8 mouse cellular contexts compared by ENCODE assay signal in genomic region chr11:5485193-5486011, GRCm38 (mm10). TPM values are rescaled to one million over a fixed set of nuclear protein-coding genes. Genes with fewer than 3 reads are reported as not detected.
DNase-seq lines count a peak whose midpoint lies in the region; ATAC-seq and TF ChIP-seq lines count a peak whose summit lies in the region.

No protein-coding gene starts in this region.

- 17% methylated on average over 15 of the region's 15 CpGs for WGBS in forebrain, embryonic 14.5 days
- 4% methylated on average over 15 of the region's 15 CpGs for WGBS in large intestine, adult 2 months
- 10% methylated on average over 15 of the region's 15 CpGs for WGBS in liver, embryonic 16.5 days (ENCODE audit: insufficient replicate concordance)
- WGBS in neural tube, embryonic 12.5 days = 21% methylated on average over 15 of the region's 15 CpGs
- WGBS in stomach, postnatal 0 days = 13% methylated on average over 15 of the region's 15 CpGs

- H3K9ac ChIP-seq in ES-E14 (ENCODE audit: insufficient read depth, low read depth, low read length, poor library complexity, severe bottlenecking) = peak overlapping the region; percentile 70
- peak overlapping the region; percentile 57; the same call in 1 of the 2 replicates for H3K9ac ChIP-seq in forebrain, embryonic 14.5 days (ENCODE audit: low read length)
- peak overlapping the region; percentile 71 for H3K9ac ChIP-seq in liver, embryonic 16.5 days (ENCODE audit: low read depth, low read length)
- H3K9ac ChIP-seq in neural tube, embryonic 12.5 days = peak overlapping the region; percentile 40; the same call in 1 of the 2 replicates
- peak overlapping the region; percentile 59 for H3K9ac ChIP-seq in stomach, postnatal 0 days (ENCODE audit: low read length)

- peak; percentile 94 for TF ChIP-seq CTCF in stomach, postnatal 0 days (IDR thresholded peaks at IDR 0.05; ENCODE audit: low read depth)

- H3K4me2 ChIP-seq in forebrain, embryonic 14.5 days (ENCODE audit: low read length) = peak overlapping the region; percentile 53
- peak overlapping the region; percentile 85 for H3K4me2 ChIP-seq in liver, embryonic 16.5 days (ENCODE audit: low read depth, low read length)
- peak overlapping the region; percentile 57 for H3K4me2 ChIP-seq in neural tube, embryonic 12.5 days (replicated peaks)
- H3K4me2 ChIP-seq in stomach, postnatal 0 days (replicated peaks; ENCODE audit: low read depth) = peak overlapping the region; percentile 43

- peaks cover 4 to 19% of the 10 kb centered on the region in 2 experiments; a peak in 3 of 4 replicates for H3K4me1 ChIP-seq in ES-E14 (ENCODE audit: control insufficient read depth in 2 of 2, insufficient read depth in 2 of 2, low read length in 2 of 2, poor library complexity in 1 of 2)
- no peaks in the 10 kb centered on the region; the same call in 1 of the 2 replicates for H3K4me1 ChIP-seq in forebrain, embryonic 14.5 days (ENCODE audit: control insufficient read depth, insufficient read depth, low read length)
- H3K4me1 ChIP-seq in liver, embryonic 16.5 days (ENCODE audit: control insufficient read depth, low read depth, low read length) = peaks cover 10% of the 10 kb centered on the region
- H3K4me1 ChIP-seq in neural tube, embryonic 12.5 days = no peaks in the 10 kb centered on the region
- H3K4me1 ChIP-seq in stomach, postnatal 0 days (replicated peaks; ENCODE audit: control insufficient read depth, insufficient read depth) = no peaks in the 10 kb centered on the region

- H3K4me3 ChIP-seq in ES-E14 (ENCODE audit: insufficient read depth in 1 of 2, low read depth in 1 of 2, low read length in 2 of 2, poor library complexity in 1 of 2, severe bottlenecking in 1 of 2) = peak overlapping the region; percentile 42 to 58
- peak overlapping the region; percentile 24 for H3K4me3 ChIP-seq in forebrain, embryonic 14.5 days (ENCODE audit: low read depth, low read length)
- H3K4me3 ChIP-seq in liver, embryonic 16.5 days (ENCODE audit: low read depth, low read length) = peak overlapping the region; percentile 66
- H3K4me3 ChIP-seq in neural tube, embryonic 12.5 days = peak overlapping the region; percentile 23
- H3K4me3 ChIP-seq in stomach, postnatal 0 days (ENCODE audit: low read depth, low read length) = peak overlapping the region; percentile 35

- intact Hi-C loops in heart, postnatal 14 days (cut with DNase I) = loop anchor here (1.0 to 10.0 kb wide), 4 partner anchors 37 to 399 kb away; no protein-coding TSS in a partner anchor

- no peak for TF ChIP-seq EP300 in stomach, postnatal 0 days (optimal IDR thresholded peaks at IDR 0.05)

- H3K9me3 ChIP-seq in ES-E14 (ENCODE audit: control insufficient read depth, insufficient read depth, low read depth, low read length) = no peaks in the 10 kb centered on the region
- no peaks in the 10 kb centered on the region for H3K9me3 ChIP-seq in forebrain, embryonic 14.5 days (replicated peaks; ENCODE audit: control insufficient read depth, low read length)
- no peaks in the 10 kb centered on the region for H3K9me3 ChIP-seq in liver, embryonic 16.5 days (replicated peaks; ENCODE audit: control insufficient read depth, low read length)
- no peaks in the 10 kb centered on the region for H3K9me3 ChIP-seq in neural tube, embryonic 12.5 days
- no peaks in the 10 kb centered on the region for H3K9me3 ChIP-seq in stomach, postnatal 0 days (ENCODE audit: control insufficient read depth, low read length)

- H3K27me3 ChIP-seq in forebrain, embryonic 14.5 days (replicated peaks; ENCODE audit: control insufficient read depth, insufficient read depth, low read length) = no peaks in the 10 kb centered on the region
- H3K27me3 ChIP-seq in liver, embryonic 16.5 days (ENCODE audit: control insufficient read depth, insufficient read depth, low read depth, low read length) = no peaks in the 10 kb centered on the region
- no peaks in the 10 kb centered on the region for H3K27me3 ChIP-seq in neural tube, embryonic 12.5 days (replicated peaks)
- H3K27me3 ChIP-seq in stomach, postnatal 0 days (ENCODE audit: control insufficient read depth, insufficient read depth, low read length) = no peaks in the 10 kb centered on the region

- H3K27ac ChIP-seq in ES-E14 (ENCODE audit: insufficient read depth, low read depth, low read length, poor library complexity, severe bottlenecking) = peak overlapping the region; percentile 5; the same call in 1 of the 2 replicates
- no peak overlapping the region for H3K27ac ChIP-seq in forebrain, embryonic 14.5 days (ENCODE audit: low read depth, low read length)
- H3K27ac ChIP-seq in liver, embryonic 16.5 days (ENCODE audit: low read length) = peak overlapping the region; percentile 58
- no peak overlapping the region for H3K27ac ChIP-seq in neural tube, embryonic 12.5 days
- H3K27ac ChIP-seq in stomach, postnatal 0 days (replicated peaks) = peak overlapping the region; percentile 81

- in situ Hi-C loops in ES-E14 (cut with MboI; ENCODE audit: low sequenced_read_pairs in 2 of 2, unreplicated experiment in 2 of 2) = loop anchor here in 1 of 2 experiments (5.0 to 10.0 kb wide), 3 partner anchors 47 to 289 kb away; no protein-coding TSS in a partner anchor

- peak; percentile 88 for ATAC-seq in forebrain, embryonic 14.5 days
- peak; percentile 80 for ATAC-seq in liver, embryonic 16.5 days (ENCODE audit: low read depth)
- ATAC-seq in neural tube, embryonic 12.5 days (ENCODE audit: low FRiP score, low read depth) = peak; percentile 63; the same call in 1 of the 2 replicates
- peak; percentile 78 for ATAC-seq in stomach, postnatal 0 days (ENCODE audit: low FRiP score, low TSS enrichment)

- DNase-seq in ES-E14 (ENCODE audit: low read depth, low spot score) = peak; percentile 83
- peak; percentile 78 for DNase-seq in cerebellum, adult 11 months
- peak; percentile 96 for DNase-seq in forebrain, embryonic 14.5 days (ENCODE audit: low spot score)
- peak; percentile 81 to 90 for DNase-seq in heart, postnatal 14 days
- DNase-seq in large intestine, adult 2 months (ENCODE audit: low read depth, low spot score) = peak; percentile 75
- DNase-seq in stomach, postnatal 0 days (ENCODE audit: low spot score) = peak; percentile 90

- H3K36me3 ChIP-seq in ES-E14 (ENCODE audit: control insufficient read depth, insufficient read depth, low read length, poor library complexity, severe bottlenecking) = no peaks in the 10 kb centered on the region
- no peaks in the 10 kb centered on the region for H3K36me3 ChIP-seq in forebrain, embryonic 14.5 days (ENCODE audit: control insufficient read depth, insufficient read depth, low read length)
- H3K36me3 ChIP-seq in liver, embryonic 16.5 days (ENCODE audit: control insufficient read depth, insufficient read depth) = no peaks in the 10 kb centered on the region
- no peaks in the 10 kb centered on the region for H3K36me3 ChIP-seq in neural tube, embryonic 12.5 days
- H3K36me3 ChIP-seq in stomach, postnatal 0 days (ENCODE audit: control insufficient read depth, insufficient read depth, low read length) = no peaks in the 10 kb centered on the region

TF ChIP-seq in ES-E14, 5 proteins besides CTCF, POLR2A, EP300 and RAD21:
- no peak for TF ChIP-seq HCFC1 (IDR thresholded peaks at IDR 0.05; ENCODE audit: borderline replicate concordance, insufficient read depth, low read length)
- no peak for TF ChIP-seq MAFK (IDR thresholded peaks at IDR 0.05; ENCODE audit: insufficient read depth, low read depth, low read length)
- peak; percentile 97; the same call in 1 of the 2 replicates for TF ChIP-seq ZNF384 (IDR thresholded peaks at IDR 0.05; ENCODE audit: low read depth, low read length)
- peak; percentile 92 for TF ChIP-seq ZC3H11A (IDR thresholded peaks at IDR 0.05; ENCODE audit: borderline replicate concordance, low read depth, low read length)
TF ChIP-seq in ES-E14: peak in this region for 2.

RNA-seq across cellular contexts. Expression of gene Xbp1, which starts 35.1 kb away (rescaled TPM):
- total RNA-seq in ES-E14 (2012; rRNA removed) = 143 and 195 TPM in 2 replicates
- 124 and 145 TPM in 2 replicates for polyA plus RNA-seq in forebrain, embryonic 14.5 days (2014; fragmentation: Nextera tagmentation; extraction: Ambion mirVana)
- 10 to 100 TPM; 50.8 to 65.3 TPM for total RNA-seq in heart, postnatal 14 days (2021)
- 164 and 209 TPM in 2 replicates for polyA plus RNA-seq in large intestine, adult 2 months (2012; rRNA removed)
- 105 and 116 TPM in 2 replicates for polyA plus RNA-seq in liver, embryonic 16.5 days (2015; fragmentation: Nextera tagmentation; extraction: Ambion mirVana)
- 132 and 141 TPM in 2 replicates for polyA plus RNA-seq in neural tube, embryonic 12.5 days (2016; fragmentation: Nextera tagmentation; extraction: Ambion mirVana)
- 221 and 223 TPM in 2 replicates for polyA plus RNA-seq in stomach, postnatal 0 days (2015; fragmentation: Nextera tagmentation; extraction: Ambion mirVana)

RNA-seq across cellular contexts. Expression of gene Znrf3, which starts 40.8 kb away (rescaled TPM):
- total RNA-seq in ES-E14 (2012; rRNA removed) = 15.4 and 19.1 TPM in 2 replicates
- polyA plus RNA-seq in forebrain, embryonic 14.5 days (2014; fragmentation: Nextera tagmentation; extraction: Ambion mirVana) = 4.9 and 5.8 TPM in 2 replicates
- total RNA-seq in heart, postnatal 14 days (2021) = 10 to 100 TPM; 10.4 to 12.6 TPM
- 3.0 and 4.7 TPM in 2 replicates for polyA plus RNA-seq in large intestine, adult 2 months (2012; rRNA removed)
- 2.9 and 3.1 TPM in 2 replicates for polyA plus RNA-seq in liver, embryonic 16.5 days (2015; fragmentation: Nextera tagmentation; extraction: Ambion mirVana)
- polyA plus RNA-seq in neural tube, embryonic 12.5 days (2016; fragmentation: Nextera tagmentation; extraction: Ambion mirVana) = 7.2 and 7.4 TPM in 2 replicates
- polyA plus RNA-seq in stomach, postnatal 0 days (2015; fragmentation: Nextera tagmentation; extraction: Ambion mirVana) = 8.9 and 9.3 TPM in 2 replicates

RNA-seq across cellular contexts. Expression of gene Ccdc117, which starts 56.6 kb away (rescaled TPM):
- total RNA-seq in ES-E14 (2012; rRNA removed) = 24.2 and 27.4 TPM in 2 replicates
- 13.1 and 14.8 TPM in 2 replicates for polyA plus RNA-seq in forebrain, embryonic 14.5 days (2014; fragmentation: Nextera tagmentation; extraction: Ambion mirVana)
- total RNA-seq in heart, postnatal 14 days (2021) = 10 to 100 TPM; 17.6 to 20.5 TPM
- polyA plus RNA-seq in large intestine, adult 2 months (2012; rRNA removed) = 4.6 and 5.5 TPM in 2 replicates
- polyA plus RNA-seq in liver, embryonic 16.5 days (2015; fragmentation: Nextera tagmentation; extraction: Ambion mirVana) = 6.8 and 7.5 TPM in 2 replicates
- 22.3 and 23.5 TPM in 2 replicates for polyA plus RNA-seq in neural tube, embryonic 12.5 days (2016; fragmentation: Nextera tagmentation; extraction: Ambion mirVana)
- 8.7 and 9.2 TPM in 2 replicates for polyA plus RNA-seq in stomach, postnatal 0 days (2015; fragmentation: Nextera tagmentation; extraction: Ambion mirVana)

Comparison
In these comparisons a context has a peak if more than half of its experiments do, and no peak if none do; other contexts are left out.
1. H3K27ac ChIP-seq: peak in ES-E14 (single experiment), liver, embryonic 16.5 days (single experiment) and stomach, postnatal 0 days (single experiment); none in forebrain, embryonic 14.5 days (single experiment) and neural tube, embryonic 12.5 days (single experiment).
2. Peak in every context shown above with its lines, with median percentiles within 50 percentile points of each other: DNase-seq, H3K4me3 ChIP-seq, H3K9ac ChIP-seq, ATAC-seq and H3K4me2 ChIP-seq.